Mouse (Mus musculus): ENCODE data around the gene Tmem151a. TPM values are rescaled to one million over a fixed set of nuclear protein-coding genes. Genes with fewer than 3 reads are reported as not detected.
A peak's percentile ranks its signal among the peaks of the same experiment; 100 is the strongest.
"Not testable (repeated sequence)": the region's sequence is repeated elsewhere in the genome, so short reads cannot be mapped to it uniquely, and the experiment has no call there.

The Tmem151a gene
- total and polyA plus RNA-seq, 3 experiments: not detected

DNA sequence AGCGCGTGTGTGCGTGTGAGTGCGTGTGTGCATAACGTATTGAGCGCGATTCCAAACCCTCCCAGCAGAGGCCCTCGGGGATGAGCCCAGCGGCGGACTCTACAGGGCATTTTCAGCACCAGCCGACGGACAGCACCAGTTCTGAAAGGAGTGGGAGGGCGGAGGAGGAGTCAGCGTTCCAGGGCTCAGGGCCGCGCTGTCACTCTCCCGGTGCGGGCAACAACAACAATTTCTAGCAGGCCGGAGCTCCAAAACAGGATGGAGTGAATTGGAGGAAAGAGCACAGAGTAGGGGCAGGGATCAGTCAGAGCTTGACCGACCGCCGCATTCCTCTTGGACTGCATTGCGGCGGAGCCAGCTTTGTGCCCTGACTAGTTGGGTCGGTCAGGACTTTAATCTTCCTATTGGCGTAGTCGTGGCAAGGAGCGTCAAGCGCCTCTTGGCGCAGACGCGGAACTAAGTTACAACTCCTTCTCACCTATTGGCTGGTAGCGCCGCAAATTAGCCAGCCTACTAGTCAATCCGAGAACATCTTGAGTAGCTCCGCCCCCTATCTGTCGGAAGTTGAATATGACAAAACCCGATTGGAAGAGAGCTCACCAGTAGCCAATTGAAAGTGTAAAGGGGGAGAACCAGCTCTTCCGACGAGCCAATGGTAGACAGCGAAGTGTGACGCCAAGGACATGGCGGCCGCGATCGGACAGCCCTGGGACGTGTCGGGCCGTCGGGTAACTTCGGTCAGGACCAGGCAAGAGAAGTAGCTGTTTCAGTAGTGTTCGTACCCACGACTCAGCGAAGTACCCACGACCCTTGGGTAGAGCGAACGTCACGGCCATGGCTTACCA, 2.8 kb upstream of the Tmem151a start, which contains the start of gene Yif1a (continued):
- TF ChIP-seq CHD1 (IDR thresholded peaks at IDR 0.05; ENCODE audit: low read depth, low read length): no peak
- peak in 1 of 2 experiments; percentile 60; a peak in 2 of 4 replicates for TF ChIP-seq CTCF (conservative IDR thresholded peaks at IDR 0.05 in 1 of 2, IDR thresholded peaks at IDR 0.05 in 1 of 2; ENCODE audit: low read depth in 2 of 2, low read length in 2 of 2)
- TF ChIP-seq TCF12 (IDR thresholded peaks at IDR 0.05; ENCODE audit: low read depth, low read length): peak; percentile 73
- no peak for TF ChIP-seq JUN (IDR thresholded peaks at IDR 0.05; ENCODE audit: insufficient read depth, low read depth, low read length)
- TF ChIP-seq CHD2 (IDR thresholded peaks at IDR 0.05; ENCODE audit: low read length): peak; percentile 86
- TF ChIP-seq NELFE (IDR thresholded peaks at IDR 0.05; ENCODE audit: low read depth, low read length): peak; percentile 71
- TF ChIP-seq USF1 (IDR thresholded peaks at IDR 0.05; ENCODE audit: low read depth, low read length): no peak
- TF ChIP-seq PAX5 (IDR thresholded peaks at IDR 0.05; ENCODE audit: low read length): no peak

DNA sequence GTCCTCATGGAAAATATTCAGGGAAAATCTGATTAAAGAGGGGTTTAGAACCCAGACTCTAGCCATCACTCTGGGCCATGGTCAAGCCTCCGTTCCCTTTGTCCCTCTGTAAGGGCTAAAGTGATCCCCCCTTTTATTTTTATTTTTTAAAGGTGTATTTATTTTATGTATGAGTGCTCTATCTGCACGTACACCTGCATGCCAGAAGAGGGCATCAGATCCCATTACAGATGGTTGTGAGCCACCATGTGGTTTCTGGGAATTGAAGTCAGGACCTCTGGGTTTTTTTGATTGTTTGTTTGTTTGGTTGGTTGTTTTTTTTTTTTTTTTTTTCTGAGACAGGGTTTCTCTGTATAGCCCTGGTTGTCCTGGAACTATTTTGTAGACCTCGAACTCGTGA, 1.2 kb upstream of the Tmem151a start:
- DNase-seq (ENCODE audit: extremely low read depth); H3K9me3 ChIP-seq (replicated peaks; ENCODE audit: low read length); H3K4me3 ChIP-seq (replicated peaks in 1 of 3; ENCODE audit: low read depth in 2 of 3, low read length in 2 of 3, poor library complexity in 1 of 3); H3K27ac ChIP-seq (ENCODE audit: insufficient read depth, low read depth); H3K9ac ChIP-seq (ENCODE audit: insufficient read depth, low read depth); H3K79me2 ChIP-seq (replicated peaks; ENCODE audit: control insufficient read depth, extremely low read depth, insufficient read depth, poor library complexity, severe bottlenecking); H3K4me2 ChIP-seq (ENCODE audit: insufficient read depth, low read depth, poor library complexity, severe bottlenecking); dilution Hi-C loops (cut with MboI; ENCODE audit: extremely low pct_ligation_motif_present, extremely low pct_unique_long_range_greater_than_20kb, low sequenced_read_pairs): not testable (repeated sequence)
- Histone ChIP-seq H3K36me3 (replicated peaks in 1 of 2; ENCODE audit: control insufficient read depth in 1 of 2, insufficient read depth in 1 of 2, low read length in 1 of 2) (peaks cover 12 to 21% of the 10 kb centered on the region in 2 experiments), H3K4me1 (ENCODE audit: control insufficient read depth in 1 of 2, insufficient read depth in 2 of 2) (peaks cover 15 to 18% of the 10 kb centered on the region in 2 experiments), H3K27me3 (replicated peaks) (peaks cover 42% of the 10 kb centered on the region)
- TF ChIP-seq CTCF (conservative IDR thresholded peaks at IDR 0.05 in 1 of 2, IDR thresholded peaks at IDR 0.05 in 1 of 2; ENCODE audit: low read depth in 2 of 2, low read length in 2 of 2): peak in 1 of 2 experiments; percentile 34; a peak in 2 of 4 replicates
- in situ Hi-C loops (cut with MboI; ENCODE audit: low pct_ligation_motif_present, low pct_unique_long_range_greater_than_20kb, low sequenced_read_pairs): loop anchor here (5.0 kb wide), 1 partner anchor 44 kb away; the partner anchor contains the start of gene Brms1

DNA sequence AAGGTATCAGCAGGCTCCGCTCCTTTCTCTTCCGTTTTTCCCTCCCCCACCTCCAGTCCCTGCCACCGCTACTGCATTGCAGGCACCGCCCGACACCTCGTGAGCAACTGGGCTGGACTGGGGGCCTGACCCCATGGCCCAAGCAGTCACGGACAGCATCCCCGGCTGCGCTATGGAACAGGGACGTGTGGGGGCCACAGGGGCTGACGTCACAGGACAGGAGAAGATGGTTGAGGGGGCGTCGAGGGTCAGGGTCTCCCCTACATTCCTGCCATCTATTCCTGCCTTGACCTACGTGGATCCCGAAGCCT, 542 bp downstream of the Tmem151a start:
- Histone ChIP-seq H3K4me3 (replicated peaks in 1 of 3; ENCODE audit: low read depth in 2 of 3, low read length in 2 of 3, poor library complexity in 1 of 3) (peak overlapping the region in 1 of 3 experiments; percentile 40), H3K27ac (ENCODE audit: insufficient read depth, low read depth) (no peak overlapping the region), H3K36me3 (replicated peaks in 1 of 2; ENCODE audit: control insufficient read depth in 1 of 2, insufficient read depth in 1 of 2, low read length in 1 of 2) (peaks cover 0 to 5% of the 10 kb centered on the region in 2 experiments), H3K79me2 (replicated peaks; ENCODE audit: control insufficient read depth, extremely low read depth, insufficient read depth, poor library complexity, severe bottlenecking) (no peaks in the 10 kb centered on the region), H3K27me3 (replicated peaks) (peaks cover 60% of the 10 kb centered on the region), H3K4me1 (ENCODE audit: control insufficient read depth in 1 of 2, insufficient read depth in 2 of 2) (peaks cover 15 to 18% of the 10 kb centered on the region in 2 experiments), H3K9me3 (replicated peaks; ENCODE audit: low read length) (peaks cover 5% of the 10 kb centered on the region), H3K9ac (ENCODE audit: insufficient read depth, low read depth) (no peak overlapping the region), H3K4me2 (ENCODE audit: insufficient read depth, low read depth, poor library complexity, severe bottlenecking) (no peak overlapping the region)
- TF ChIP-seq EP300 (IDR thresholded peaks at IDR 0.05; ENCODE audit: low read length) (no peak), POLR2AphosphoS2 (IDR thresholded peaks at IDR 0.05; ENCODE audit: low read depth, low read length) (no peak), MAZ (IDR thresholded peaks at IDR 0.05; ENCODE audit: low read depth, low read length) (no peak), ZC3H11A (IDR thresholded peaks at IDR 0.05; ENCODE audit: low read depth, low read length) (no peak), ZMIZ1 (IDR thresholded peaks at IDR 0.05; ENCODE audit: low read depth, low read length) (no peak), SMC3 (IDR thresholded peaks at IDR 0.05; ENCODE audit: low read depth, low read length) (no peak), PAX5 (IDR thresholded peaks at IDR 0.05; ENCODE audit: low read length) (no peak), CTCF (conservative IDR thresholded peaks at IDR 0.05 in 1 of 2, IDR thresholded peaks at IDR 0.05 in 1 of 2; ENCODE audit: low read depth in 2 of 2, low read length in 2 of 2) (no peak), POLR2A (IDR thresholded peaks at IDR 0.05; ENCODE audit: low read depth, low read length) (no peak), ELF1 (IDR thresholded peaks at IDR 0.05; ENCODE audit: low read depth, low read length) (no peak), USF2 (conservative IDR thresholded peaks at IDR 0.05; ENCODE audit: low read depth, low read length) (no peak), TCF12 (IDR thresholded peaks at IDR 0.05; ENCODE audit: low read depth, low read length) (no peak), MYC (IDR thresholded peaks at IDR 0.05; ENCODE audit: low read depth, low read length) (no peak), NELFE (IDR thresholded peaks at IDR 0.05; ENCODE audit: low read depth, low read length) (no peak), MXI1 (IDR thresholded peaks at IDR 0.05; ENCODE audit: low read depth, low read length) (no peak)
- no peak for DNase-seq (ENCODE audit: extremely low read depth)
- dilution Hi-C loops (cut with MboI; ENCODE audit: extremely low pct_ligation_motif_present, extremely low pct_unique_long_range_greater_than_20kb, low sequenced_read_pairs): no loop called here
- in situ Hi-C loops (cut with MboI; ENCODE audit: low pct_ligation_motif_present, low pct_unique_long_range_greater_than_20kb, low sequenced_read_pairs): loop anchor here (5.0 kb wide), 1 partner anchor 42 kb away; the partner anchor contains the start of gene Brms1
